Comparison of ENCODE assay signal across 8 mouse cellular contexts in genomic region chrX:140956272-140956940, GRCm38 (mm10). TPM values are rescaled to one million over a fixed set of nuclear protein-coding genes. Genes with fewer than 3 reads are reported as not detected.
DNase-seq lines count a peak whose midpoint lies in the region; ATAC-seq and TF ChIP-seq lines count a peak whose summit lies in the region.

Gene Psmd10, minus strand, starts transcription at chrX:140956728.
Gene Atg4a, plus strand, starts transcription at chrX:140956907.

- no peaks in the 10 kb centered on the region; a peak in 1 of 4 replicates for H3K4me1 ChIP-seq in ES-E14 (ENCODE audit: control insufficient read depth in 2 of 2, insufficient read depth in 2 of 2, low read length in 2 of 2, poor library complexity in 1 of 2)
- no peaks in the 10 kb centered on the region for H3K4me1 ChIP-seq in forebrain, embryonic 15.5 days
- no peaks in the 10 kb centered on the region for H3K4me1 ChIP-seq in lung, adult 2 months (ENCODE audit: control insufficient read depth, insufficient read depth, low read length)

- DNase-seq in ES-E14 (ENCODE audit: low read depth, low spot score) = peak; percentile 92
- peak; percentile 94 for DNase-seq in cerebellum, adult 11-12 months
- DNase-seq in heart, postnatal 25 days (ENCODE audit: low spot score) = peak; percentile 84
- DNase-seq in layer of hippocampus, adult 18-20 months (ENCODE audit: low spot score in 2 of 2) = peak; percentile 87 to 95
- peak; percentile 80 for DNase-seq in lung, adult 2 months
- DNase-seq in thymus, adult 18-20 months = peak; percentile 73 to 90

- intact Hi-C loops in heart, postnatal 25 days (cut with DNase I) = no loop called here

- no peak for TF ChIP-seq POLR2A in lung, adult 2 months (IDR thresholded peaks at IDR 0.05; ENCODE audit: borderline replicate concordance, extremely low read depth, low read depth, low read length)

- no peak within 1 kb of the TSS for H3K27ac ChIP-seq in ES-E14 (ENCODE audit: insufficient read depth, low read depth, low read length, poor library complexity, severe bottlenecking)
- no peak within 1 kb of the TSS for H3K27ac ChIP-seq in forebrain, embryonic 15.5 days (replicated peaks)

- H3K9me3 ChIP-seq in ES-E14 (ENCODE audit: control insufficient read depth, insufficient read depth, low read depth, low read length) = no peaks in the 10 kb centered on the region
- H3K9me3 ChIP-seq in forebrain, embryonic 15.5 days = no peaks in the 10 kb centered on the region

- peak within 1 kb of the TSS; percentile 75 for H3K9ac ChIP-seq in ES-E14 (ENCODE audit: insufficient read depth, low read depth, low read length, poor library complexity, severe bottlenecking)
- peak within 1 kb of the TSS; percentile 55 for H3K9ac ChIP-seq in forebrain, embryonic 15.5 days (replicated peaks)

- H3K4me3 ChIP-seq in ES-E14 (ENCODE audit: insufficient read depth in 1 of 2, low read depth in 1 of 2, low read length in 2 of 2, poor library complexity in 1 of 2, severe bottlenecking in 1 of 2) = peak within 1 kb of the TSS; percentile 88 to 95
- H3K4me3 ChIP-seq in forebrain, embryonic 15.5 days = peak within 1 kb of the TSS; percentile 55
- H3K4me3 ChIP-seq in lung, adult 2 months (replicated peaks; ENCODE audit: extremely low read depth, low read depth, low read length) = peak within 1 kb of the TSS; percentile 80

- no peaks in the 10 kb centered on the region for H3K27me3 ChIP-seq in forebrain, embryonic 15.5 days

- in situ Hi-C loops in ES-E14 (cut with MboI; ENCODE audit: low sequenced_read_pairs in 2 of 2, unreplicated experiment in 2 of 2) = no loop called here

- no peaks in the 10 kb centered on the region for H3K36me3 ChIP-seq in ES-E14 (ENCODE audit: control insufficient read depth, insufficient read depth, low read length, poor library complexity, severe bottlenecking)
- 0 out of 2 replicates have a peak, but pooled peaks cover 3% of the 10 kb centered on the region for H3K36me3 ChIP-seq in forebrain, embryonic 15.5 days

- WGBS in forebrain, embryonic 15.5 days = 31% methylated on average over 23 of the region's 23 CpGs
- 27% methylated on average over 23 of the region's 23 CpGs for WGBS in lung, adult 2 months

- TF ChIP-seq CTCF in lung, adult 2 months (IDR thresholded peaks at IDR 0.05; ENCODE audit: insufficient read depth, low read length) = no peak

- peak; percentile 99 for ATAC-seq in forebrain, embryonic 15.5 days (replicated peaks)
- peak; percentile 99 for ATAC-seq in neutrophil, adult 5-6 weeks (ENCODE audit: extremely low read depth, insufficient number of reproducible peaks, low FRiP score, poor library complexity, severe bottlenecking)

- H3K4me2 ChIP-seq in forebrain, embryonic 15.5 days (replicated peaks) = peak within 1 kb of the TSS; percentile 47

TF ChIP-seq in ES-E14, 5 proteins besides CTCF, POLR2A, EP300 and RAD21:
- TF ChIP-seq CHD2 (IDR thresholded peaks at IDR 0.05; ENCODE audit: low read depth, low read length) (no peak), ZC3H11A (IDR thresholded peaks at IDR 0.05; ENCODE audit: borderline replicate concordance, low read depth, low read length) (no peak), HCFC1 (IDR thresholded peaks at IDR 0.05; ENCODE audit: borderline replicate concordance, insufficient read depth, low read length) (peak; percentile 91), ZNF384 (IDR thresholded peaks at IDR 0.05; ENCODE audit: low read depth, low read length) (no peak)

RNA-seq across cellular contexts. Expression of gene Psmd10, which starts in this region (rescaled TPM):
- total RNA-seq in ES-E14 (2012; rRNA removed) = 12.2 and 18.9 TPM in 2 replicates
- 39.9 and 44.7 TPM in 2 replicates for polyA plus RNA-seq in forebrain, embryonic 15.5 days (2015; fragmentation: Nextera tagmentation; extraction: Ambion mirVana)
- total RNA-seq in heart, postnatal 25 days (2021) = 10 to 100 TPM; 12.5 to 13.5 TPM
- 10 to 100 TPM; 18.2 to 21.4 TPM for total RNA-seq in layer of hippocampus, adult 18-20 months (2021)
- 3.3 and 5.9 TPM in 2 replicates for polyA plus RNA-seq in lung, adult 2 months (2012; rRNA removed)
- total RNA-seq in neutrophil, adult 5-6 weeks (2017) = 33.4 and 35.5 TPM in 2 replicates

RNA-seq across cellular contexts. Expression of gene Atg4a, which starts in this region (rescaled TPM):
- 3.5 and 6.5 TPM in 2 replicates for total RNA-seq in ES-E14 (2012; rRNA removed)
- polyA plus RNA-seq in forebrain, embryonic 15.5 days (2015; fragmentation: Nextera tagmentation; extraction: Ambion mirVana) = 12.4 and 14.6 TPM in 2 replicates
- total RNA-seq in heart, postnatal 25 days (2021) = 10 to 100 TPM; 10.7 to 11.3 TPM
- 1 to 10 TPM; 7.5 to 8.5 TPM for total RNA-seq in layer of hippocampus, adult 18-20 months (2021)
- 2.7 and 7.2 TPM in 2 replicates for polyA plus RNA-seq in lung, adult 2 months (2012; rRNA removed)
- total RNA-seq in neutrophil, adult 5-6 weeks (2017) = 21.2 and 23.6 TPM in 2 replicates
